Mouse (Mus musculus) kidney, adult 18-20 months (tissue): ENCODE data around the gene Sez6.

Experiments used
- DNase-seq: peaks from one replicate; pipeline ENCODE4 v3.0.0; 2021

Sez6 gene

GRCm38 (mm10) chr11:77983191-77983936 lies 52.8 kb downstream of the Sez6 start:
- DNase-seq: peak; percentile 46

GRCm38 (mm10) chr11:77983937-77984835 lies 53.6 kb downstream of the Sez6 start:
- peak; percentile 81 for DNase-seq

- DNase-seq: peak; percentile 75
Measured at GRCm38 (mm10) chr11:77984836-77985231, 54.2 kb downstream of the Sez6 start.

- no peak for DNase-seq
Measured at GRCm38 (mm10) chr11:77985541-77986065, 55.0 kb downstream of the Sez6 start.

GRCm38 (mm10) chr11:77989071-77989690 lies 58.6 kb downstream of the Sez6 start:
- DNase-seq: no peak

- DNase-seq: no peak
Measured at GRCm38 (mm10) chr11:77995556-77995955, 65.0 kb downstream of the Sez6 start.

- DNase-seq: no peak
Measured at GRCm38 (mm10) chr11:78006446-78006845, 75.8 kb downstream of the Sez6 start.

- DNase-seq: peak; percentile 84
Measured at GRCm38 (mm10) chr11:78019676-78020075, 89.1 kb downstream of the Sez6 start.

- no peak for DNase-seq
Measured at GRCm38 (mm10) chr11:78023607-78024006, 93.0 kb downstream of the Sez6 start.
